Mouse (Mus musculus): ENCODE results near the gene Colgalt2.

- TF ChIP-seq CTCF (IDR thresholded peaks at IDR 0.05; ENCODE audit: low read depth), result no peak
- no peak for TF ChIP-seq EP300 (IDR thresholded peaks at IDR 0.05; ENCODE audit: low read depth)
These were observed 23.4 kb downstream of the Colgalt2 start for GRCm38 (mm10) chr1:152423052-152423451.
